Mouse (Mus musculus) left cerebral cortex, adult 2 months (tissue): Measurements from ENCODE around the gene Rps6kl1. TPM values are rescaled to one million over a fixed set of nuclear protein-coding genes. Genes with fewer than 3 reads are reported as not detected.

ENCODE experiments used
- DNase-seq, 2 experiments: peaks; one replicate each; pipeline ENCODE4 v3.0.0; 2021 to 2022; ENCODE audit warnings: low spot score in 2 of 2, mixed read lengths in 1 of 2; ENCODE audit errors: extremely low spot score in 1 of 2
- H3K27ac ChIP-seq: fragments of 200-600 bp; 2 replicates; pipeline ENCODE4 v1.8.1; 2022
- H3K4me3 ChIP-seq: fragments of 200-600 bp; 2 replicates; pipeline ENCODE4 v1.8.1; 2022
- CTCF ChIP-seq: fragments of 200-600 bp; IDR thresholded peaks from 2 replicates; pipeline ENCODE4 v1.8.1; 2022; ENCODE audit warnings: antibody characterized with exemption, mild to moderate bottlenecking, moderate library complexity
- intact Hi-C: fragments of 180-260 bp; cut with DNase I; formaldehyde crosslinking; loops from one replicate; pipeline ENCODE4 v1.15.1; 2025
- total RNA-seq, 2 experiments: library from RNA; stranded (reverse); gene quantifications; 2 replicates each; pipeline ENCODE4 v1.2.3; 2021

The Rps6kl1 gene
- total RNA-seq, 2 experiments from 2014 or later = 33.9 to 38.6 TPM

DNA sequence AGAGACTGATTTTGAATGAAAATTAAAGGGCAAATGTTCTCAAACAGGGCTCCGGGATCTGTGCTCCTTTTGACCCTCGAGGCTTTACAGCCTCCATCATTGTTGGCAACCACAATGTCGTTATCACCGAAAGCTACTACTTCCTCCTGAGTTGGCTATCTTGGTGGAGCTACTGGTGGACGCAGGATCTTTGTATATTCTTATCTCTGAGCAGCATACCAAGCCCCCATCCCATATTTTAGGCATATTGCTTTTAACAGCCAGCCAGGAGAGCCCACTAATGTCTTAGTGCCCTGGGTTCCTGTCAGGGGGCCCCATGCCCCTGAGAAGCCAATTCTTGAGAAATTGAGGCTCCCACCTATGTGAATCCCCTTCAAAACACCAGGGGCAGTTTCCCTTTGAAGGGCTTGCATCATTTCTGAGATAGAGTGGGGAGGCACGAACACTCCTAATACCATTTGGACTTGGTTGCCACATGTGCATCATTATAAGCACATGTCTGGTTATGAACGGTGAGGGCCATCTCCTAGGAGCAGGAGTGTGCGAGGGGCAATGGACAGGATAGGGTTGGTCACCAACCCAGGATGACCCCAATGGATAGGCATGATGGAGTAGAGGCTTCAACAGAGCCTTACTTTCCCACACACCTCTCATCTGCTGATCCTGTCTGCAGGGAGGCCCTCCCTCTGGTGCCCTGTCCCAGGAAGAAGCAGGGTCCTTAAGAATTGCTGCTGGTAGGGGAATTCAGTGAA is 16.8 kb downstream of the Rps6kl1 start:
- intact Hi-C loops = no loop called here
- TF ChIP-seq CTCF = no peak
- Histone ChIP-seq H3K4me3 (no peak overlapping the region), H3K27ac (no peak overlapping the region)
- DNase-seq = no peak

DNA sequence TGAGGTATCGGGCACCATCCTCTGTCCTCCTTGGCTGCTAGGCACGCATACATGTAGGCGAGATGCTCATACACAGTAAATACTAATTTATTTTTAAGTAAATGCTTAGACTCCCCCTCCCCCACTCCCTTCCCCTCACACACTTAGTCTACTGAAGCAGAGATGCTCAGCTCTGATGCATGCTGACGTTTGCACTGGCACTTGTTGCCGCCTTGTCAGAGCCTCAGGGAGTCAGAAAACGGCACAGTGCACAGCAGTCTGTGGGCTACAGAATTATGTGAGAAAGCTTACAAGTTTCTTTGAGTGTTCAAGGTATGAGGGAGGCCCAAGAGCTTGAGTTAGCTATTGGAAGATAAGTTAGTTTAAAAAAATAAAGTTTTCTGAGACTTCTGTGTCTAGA is 19.7 kb downstream of the Rps6kl1 start:
- H3K4me3 ChIP-seq = no peak overlapping the region
- no peak overlapping the region for H3K27ac ChIP-seq
- no peak for TF ChIP-seq CTCF
- intact Hi-C loops = no loop called here
- no peak for DNase-seq

DNA sequence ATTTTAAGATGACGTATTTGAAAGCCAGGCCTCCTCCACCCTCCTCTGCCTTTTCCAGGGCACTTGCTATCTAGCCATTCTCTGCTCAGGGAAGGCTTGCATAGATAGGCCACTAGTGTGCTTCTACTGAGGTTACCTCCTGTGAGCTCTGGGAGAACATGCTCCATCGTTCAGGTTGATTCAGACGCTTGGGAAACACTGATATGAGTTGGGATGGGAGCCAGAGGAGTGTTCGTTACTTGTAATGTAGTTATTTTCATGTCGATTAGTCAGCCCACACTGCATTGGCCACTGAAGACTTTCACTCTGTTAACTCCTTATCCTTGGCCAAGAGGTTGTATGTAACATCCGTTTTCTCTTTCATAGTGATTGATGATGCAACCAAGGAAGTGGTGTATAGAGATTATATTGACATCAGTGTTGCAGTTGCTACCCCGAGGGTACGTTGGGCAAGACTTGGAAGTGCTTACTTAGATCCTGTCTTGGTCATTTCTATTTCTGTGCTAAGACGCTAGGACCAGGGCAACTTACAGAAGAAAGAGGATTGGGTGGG is 21.6 kb downstream of the Rps6kl1 start:
- no peak for TF ChIP-seq CTCF
- DNase-seq = no peak
- intact Hi-C loops = no loop called here
- no peak overlapping the region for H3K4me3 ChIP-seq
- H3K27ac ChIP-seq = no peak overlapping the region

DNA sequence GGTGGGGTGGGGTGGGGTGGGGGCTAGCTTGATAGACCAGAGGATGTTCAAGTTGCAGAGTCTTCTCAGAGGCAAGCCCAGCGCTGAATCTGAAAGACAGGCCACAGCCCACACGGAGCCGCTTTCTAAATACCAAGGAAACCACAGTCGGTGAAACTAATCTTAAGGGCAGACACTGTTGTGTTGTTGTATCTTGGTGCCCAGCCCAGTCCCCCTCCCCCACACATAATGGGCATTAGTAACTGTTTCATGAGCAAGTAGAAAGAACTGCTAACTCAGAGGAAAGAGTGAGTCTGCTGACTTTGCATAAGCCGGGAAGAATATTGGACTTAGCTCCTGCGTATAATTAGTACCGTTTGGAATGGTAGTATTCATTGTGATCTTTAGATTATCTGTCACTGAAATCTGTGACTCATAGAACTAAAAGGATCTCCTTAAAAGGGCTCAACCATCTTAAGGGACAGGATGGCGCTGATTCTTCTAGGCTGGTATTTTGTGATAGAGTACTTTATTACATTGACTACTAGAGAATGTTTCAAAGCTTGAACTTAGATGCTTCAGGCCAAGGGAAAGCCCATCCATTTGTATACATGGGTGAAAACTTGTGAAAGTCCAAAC is 24.0 kb downstream of the Rps6kl1 start:
- H3K4me3 ChIP-seq = no peak overlapping the region
- intact Hi-C loops = no loop called here
- no peak for DNase-seq
- no peak overlapping the region; the same call in 1 of the 2 replicates for H3K27ac ChIP-seq
- TF ChIP-seq CTCF = no peak

DNA sequence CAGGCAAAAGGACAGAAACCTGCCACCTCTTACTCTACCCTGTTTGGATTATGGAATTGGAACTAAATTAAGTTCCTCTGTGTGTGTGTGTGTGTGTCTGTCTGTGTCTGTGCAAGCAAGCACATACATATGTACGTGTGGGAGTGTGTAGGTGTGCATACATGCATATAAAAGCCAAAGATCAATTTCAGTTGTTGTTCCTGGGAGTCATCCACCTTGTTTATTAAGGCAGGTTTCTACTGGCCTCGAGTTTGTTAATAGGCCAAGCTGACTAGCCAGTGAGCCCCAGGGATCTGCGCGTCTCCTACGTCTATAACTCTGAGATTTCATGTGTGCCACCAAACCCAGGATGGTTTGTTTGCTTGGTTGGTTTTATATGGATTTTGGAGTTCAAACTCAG is 26.3 kb downstream of the Rps6kl1 start:
- intact Hi-C loops = no loop called here
- H3K27ac ChIP-seq = no peak overlapping the region
- TF ChIP-seq CTCF = no peak
- H3K4me3 ChIP-seq = no peak overlapping the region
- no peak for DNase-seq

DNA sequence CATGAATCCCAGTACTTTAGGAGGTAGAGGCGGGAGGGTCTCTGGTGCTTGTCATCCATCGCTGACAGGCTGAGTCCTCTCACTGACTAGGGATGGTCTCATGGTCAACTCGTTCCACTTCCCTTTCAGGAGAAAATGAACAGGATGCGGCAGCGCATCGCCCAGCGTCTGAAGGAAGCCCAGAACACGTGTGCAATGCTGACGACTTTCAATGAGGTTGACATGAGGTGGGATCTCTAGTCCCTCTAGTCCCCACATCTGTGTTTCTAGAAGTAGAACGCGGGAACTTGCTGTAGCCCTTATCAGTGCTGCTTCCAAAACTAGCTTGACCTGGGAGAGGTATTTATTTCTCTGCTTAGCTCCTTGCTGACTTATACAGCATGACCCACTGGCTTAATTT is 27.4 kb downstream of the Rps6kl1 start:
- Histone ChIP-seq H3K27ac (no peak overlapping the region), H3K4me3 (no peak overlapping the region)
- TF ChIP-seq CTCF = no peak
- intact Hi-C loops = no loop called here
- DNase-seq = no peak

DNA sequence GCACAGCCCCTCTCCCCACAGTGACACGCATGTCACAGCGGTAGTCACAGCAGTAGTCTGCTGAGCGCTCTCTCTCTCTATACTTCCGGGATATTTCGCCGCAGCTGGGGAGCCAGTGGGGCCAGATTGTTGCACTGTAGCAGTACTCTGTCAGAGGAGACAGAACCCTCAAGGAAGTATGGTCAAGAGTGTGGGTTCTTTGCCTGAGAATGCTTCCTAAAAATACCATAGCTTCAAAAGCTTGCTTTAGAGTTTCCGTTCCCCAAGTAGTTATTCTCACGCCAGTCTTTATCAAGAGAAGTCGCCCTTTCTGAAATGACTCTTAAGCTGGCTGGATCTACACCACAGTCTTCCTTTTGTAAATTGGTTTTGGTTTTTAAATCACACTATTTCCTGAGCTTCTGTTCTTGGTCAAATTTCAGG is 27.9 kb downstream of the Rps6kl1 start:
- Histone ChIP-seq H3K4me3 (no peak overlapping the region), H3K27ac (no peak overlapping the region)
- TF ChIP-seq CTCF = no peak
- intact Hi-C loops = no loop called here
- no peak for DNase-seq

DNA sequence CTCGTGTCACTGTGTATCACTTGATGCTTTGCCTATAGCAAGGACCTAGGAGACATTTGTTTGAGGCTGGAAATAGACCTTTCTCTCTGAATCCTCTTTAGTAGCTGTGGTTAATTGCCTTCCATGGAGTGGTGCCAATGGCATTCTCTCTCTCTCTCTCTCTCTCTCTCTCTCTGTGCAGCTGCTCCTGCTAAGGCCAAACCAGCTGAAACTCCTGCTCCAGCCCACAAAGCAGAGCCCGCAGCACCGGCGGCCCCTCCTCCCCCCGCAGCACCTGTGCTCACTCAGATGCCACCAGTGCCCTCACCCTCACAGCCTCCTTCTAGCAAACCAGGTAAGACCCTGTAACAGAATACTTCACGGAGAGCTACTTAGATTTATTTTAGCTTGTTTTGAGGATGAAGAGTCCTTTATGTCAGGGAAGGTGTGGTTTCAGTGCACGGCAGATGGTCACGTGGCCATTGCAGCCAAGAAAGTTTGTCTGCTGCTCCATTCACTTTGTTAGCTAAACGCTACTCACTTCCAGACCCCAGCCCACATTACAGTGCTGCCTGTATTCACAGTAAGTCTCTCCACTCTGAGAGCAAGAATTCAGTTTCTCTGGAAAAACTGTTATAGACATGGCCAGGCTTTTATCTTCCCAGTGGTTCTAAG is 29.1 kb downstream of the Rps6kl1 start:
- no peak overlapping the region for H3K27ac ChIP-seq
- intact Hi-C loops = no loop called here
- DNase-seq = no peak
- no peak overlapping the region for H3K4me3 ChIP-seq
- no peak for TF ChIP-seq CTCF

DNA sequence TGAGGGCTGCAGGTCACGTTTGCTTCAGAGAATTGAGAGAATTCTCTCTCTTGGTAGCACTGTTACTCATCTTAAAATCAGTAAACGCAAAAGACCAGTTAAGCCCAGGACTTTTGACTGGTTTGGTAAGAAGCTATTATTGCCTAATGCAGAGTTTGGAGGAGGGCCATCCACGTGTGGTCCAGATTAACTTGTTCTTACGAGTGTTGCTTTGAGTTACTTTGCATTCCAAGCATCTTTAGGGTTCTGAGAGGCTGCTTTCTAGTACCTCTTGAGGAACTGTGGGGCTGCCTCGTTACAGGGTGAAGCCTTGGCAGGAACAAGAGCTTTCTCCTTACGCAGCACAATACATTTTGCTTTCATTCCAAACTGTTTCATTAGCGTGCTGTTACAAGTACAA is 35.4 kb downstream of the Rps6kl1 start:
- no peak for DNase-seq
- Histone ChIP-seq H3K27ac (no peak overlapping the region), H3K4me3 (no peak overlapping the region)
- intact Hi-C loops = no loop called here
- no peak for TF ChIP-seq CTCF

DNA sequence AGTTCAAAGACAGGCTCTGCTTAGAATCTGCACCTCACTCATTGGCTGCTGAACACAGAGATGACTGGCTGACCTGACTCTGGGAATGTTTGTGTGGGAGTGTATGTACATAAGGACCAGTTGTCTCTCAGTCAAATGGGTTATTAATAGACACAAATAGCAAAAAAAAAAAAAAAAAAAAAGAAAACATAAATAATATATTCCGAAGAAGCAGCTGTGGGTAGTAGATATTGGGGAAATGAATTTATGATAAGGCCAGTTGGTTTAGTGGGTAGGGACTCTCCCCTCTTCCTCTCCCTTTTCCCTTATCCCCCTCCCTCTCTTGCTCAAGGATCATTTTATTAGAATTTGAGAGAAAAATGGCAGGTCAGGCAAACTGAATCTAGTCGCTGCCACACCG is 37.1 kb downstream of the Rps6kl1 start:
- no peak for TF ChIP-seq CTCF
- no peak for DNase-seq
- intact Hi-C loops = no loop called here
- no peak overlapping the region for H3K27ac ChIP-seq
- no peak overlapping the region for H3K4me3 ChIP-seq

DNA sequence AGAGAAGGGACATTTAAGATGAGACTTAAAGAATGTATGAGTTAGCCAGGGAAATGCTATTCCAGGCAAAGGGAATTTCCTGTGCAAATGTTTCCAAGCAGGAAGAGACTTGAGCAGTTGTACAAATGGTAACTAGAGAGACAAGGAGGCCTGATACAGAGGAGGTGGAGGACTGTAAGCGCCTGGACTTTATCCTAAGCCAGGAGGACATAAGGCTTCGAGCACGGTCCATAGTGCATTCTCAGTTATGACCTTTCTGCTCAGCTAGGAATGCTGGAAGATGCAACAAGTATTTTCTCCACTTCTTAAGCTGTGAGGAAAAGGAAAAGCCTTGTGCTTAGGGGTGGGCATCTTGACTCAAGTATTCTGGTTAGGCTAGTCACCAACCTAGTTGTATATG is 37.7 kb downstream of the Rps6kl1 start:
- TF ChIP-seq CTCF = no peak
- no peak for DNase-seq
- Histone ChIP-seq H3K4me3 (no peak overlapping the region), H3K27ac (no peak overlapping the region)
- intact Hi-C loops = no loop called here

DNA sequence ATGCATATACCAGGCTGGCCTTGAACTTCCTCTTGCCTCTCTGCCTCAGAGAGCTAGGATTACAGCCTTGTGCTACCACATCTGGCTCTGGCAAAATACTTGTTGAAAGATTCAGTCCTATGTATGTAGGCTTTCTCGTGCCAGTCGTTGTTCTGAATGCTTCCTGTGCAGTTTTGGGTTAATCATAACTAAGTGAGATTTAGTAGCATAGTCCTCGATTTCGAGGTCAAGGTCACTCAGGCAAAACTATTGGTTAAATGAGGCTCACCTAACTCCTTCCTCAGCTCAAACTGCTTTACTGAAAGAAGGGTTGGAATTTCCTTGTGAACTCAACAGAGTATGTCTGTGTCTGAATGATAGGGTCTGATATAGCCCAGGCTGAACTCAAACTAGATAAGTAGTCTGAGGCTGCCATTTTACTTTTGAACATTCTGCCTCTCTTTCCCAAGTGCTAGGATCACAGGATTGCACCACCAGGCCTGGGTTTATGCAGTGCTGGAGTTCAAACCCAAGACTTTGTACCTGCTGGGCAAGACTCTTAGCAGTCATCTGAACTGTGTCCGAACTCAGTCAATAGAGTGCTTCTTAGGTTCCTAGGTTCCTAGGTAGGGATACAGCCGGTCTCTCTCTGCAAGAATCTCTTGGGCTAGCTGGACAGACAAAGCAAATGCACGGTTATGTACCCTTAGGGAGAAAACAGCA is 38.4 kb downstream of the Rps6kl1 start:
- intact Hi-C loops = no loop called here
- DNase-seq = no peak

More for the DNA sequence above, 38.4 kb downstream of the Rps6kl1 start:
- Histone ChIP-seq H3K27ac (no peak overlapping the region), H3K4me3 (peak overlapping the region; percentile 71; the same call in 1 of the 2 replicates)
- no peak for TF ChIP-seq CTCF
